Mouse (Mus musculus): ENCODE measurements at regions not wholly inside any gene's neighbourhood (a gene's known extent, or its start where the extent isn't known, plus 50 kb on each side); places are given as distances from the start of the nearest gene placed in this dataset.

- Histone ChIP-seq H3K9ac (replicated peaks; ENCODE audit: low read length) (no peak overlapping the region), H3K27ac (replicated peaks; ENCODE audit: low read depth, low read length) (no peak overlapping the region), H3K4me3 (replicated peaks; ENCODE audit: low read depth, low read length) (no peak overlapping the region), H3K4me2 (ENCODE audit: low read length) (no peak overlapping the region), H3K27me3 (ENCODE audit: control insufficient read depth, insufficient read depth, low read length) (no peaks in the 10 kb centered on the region), H3K4me1 (ENCODE audit: control insufficient read depth, insufficient read depth, low read length) (peaks cover 5% of the 10 kb centered on the region), H3K9me3 (ENCODE audit: control insufficient read depth, low read length) (no peaks in the 10 kb centered on the region), H3K36me3 (ENCODE audit: control insufficient read depth, insufficient read depth, low read length) (no peaks in the 10 kb centered on the region)
- 80% methylated on average over 4 of the region's 4 CpGs for WGBS
- DNase-seq (no peak), ATAC-seq (ENCODE audit: low FRiP score, low TSS enrichment) (no peak)
These were observed 126.9 kb downstream of the Gm10260 start for GRCm38 (mm10) chr13:97633551-97633950.

- Histone ChIP-seq H3K36me3 (ENCODE audit: control insufficient read depth, insufficient read depth, low read length) (no peaks in the 10 kb centered on the region), H3K27me3 (ENCODE audit: control insufficient read depth, insufficient read depth, low read length) (no peaks in the 10 kb centered on the region), H3K9me3 (ENCODE audit: control insufficient read depth, low read length) (no peaks in the 10 kb centered on the region), H3K4me2 (ENCODE audit: low read length) (no peak overlapping the region), H3K4me3 (replicated peaks; ENCODE audit: low read depth, low read length) (no peak overlapping the region), H3K9ac (replicated peaks; ENCODE audit: low read length) (no peak overlapping the region), H3K27ac (replicated peaks; ENCODE audit: low read depth, low read length) (no peak overlapping the region), H3K4me1 (ENCODE audit: control insufficient read depth, insufficient read depth, low read length) (no peaks in the 10 kb centered on the region)
- 90% methylated on average over 13 of the region's 13 CpGs for WGBS
- ATAC-seq (ENCODE audit: low FRiP score, low TSS enrichment), result no peak
- DNase-seq, result no peak
These were observed 128.5 kb downstream of the Gm10260 start for GRCm38 (mm10) chr13:97631872-97632402.

GRCm38 (mm10) chr13:97630921-97631320 lies 129.5 kb downstream of the Gm10260 start:
- H3K4me3 ChIP-seq (replicated peaks; ENCODE audit: low read depth, low read length), result no peak overlapping the region
- WGBS, result 92% methylated on average over 5 of the region's 5 CpGs
- no peaks in the 10 kb centered on the region for H3K36me3 ChIP-seq (ENCODE audit: control insufficient read depth, insufficient read depth, low read length)
- H3K27ac ChIP-seq (replicated peaks; ENCODE audit: low read depth, low read length), result no peak overlapping the region
- H3K4me2 ChIP-seq (ENCODE audit: low read length), result no peak overlapping the region
- no peak for ATAC-seq (ENCODE audit: low FRiP score, low TSS enrichment)
- DNase-seq, result no peak
- H3K4me1 ChIP-seq (ENCODE audit: control insufficient read depth, insufficient read depth, low read length), result no peaks in the 10 kb centered on the region
- no peaks in the 10 kb centered on the region for H3K27me3 ChIP-seq (ENCODE audit: control insufficient read depth, insufficient read depth, low read length)
- H3K9me3 ChIP-seq (ENCODE audit: control insufficient read depth, low read length), result no peaks in the 10 kb centered on the region
- no peak overlapping the region for H3K9ac ChIP-seq (replicated peaks; ENCODE audit: low read length)

- ATAC-seq (ENCODE audit: low FRiP score, low TSS enrichment) (no peak), DNase-seq (no peak)
- 92% methylated on average over 7 of the region's 7 CpGs for WGBS
- Histone ChIP-seq H3K9me3 (ENCODE audit: control insufficient read depth, low read length) (no peaks in the 10 kb centered on the region), H3K4me1 (ENCODE audit: control insufficient read depth, insufficient read depth, low read length) (no peaks in the 10 kb centered on the region), H3K27me3 (ENCODE audit: control insufficient read depth, insufficient read depth, low read length) (no peaks in the 10 kb centered on the region), H3K4me3 (replicated peaks; ENCODE audit: low read depth, low read length) (no peak overlapping the region), H3K9ac (replicated peaks; ENCODE audit: low read length) (no peak overlapping the region), H3K27ac (replicated peaks; ENCODE audit: low read depth, low read length) (no peak overlapping the region), H3K36me3 (ENCODE audit: control insufficient read depth, insufficient read depth, low read length) (no peaks in the 10 kb centered on the region), H3K4me2 (ENCODE audit: low read length) (no peak overlapping the region)
These were observed 131.8 kb downstream of the Gm10260 start for GRCm38 (mm10) chr13:97628608-97629007.

GRCm38 (mm10) chr13:97627247-97627646 lies 133.2 kb downstream of the Gm10260 start:
- Histone ChIP-seq H3K9ac (replicated peaks; ENCODE audit: low read length) (no peak overlapping the region), H3K4me3 (replicated peaks; ENCODE audit: low read depth, low read length) (no peak overlapping the region), H3K27ac (replicated peaks; ENCODE audit: low read depth, low read length) (no peak overlapping the region), H3K36me3 (ENCODE audit: control insufficient read depth, insufficient read depth, low read length) (no peaks in the 10 kb centered on the region), H3K4me1 (ENCODE audit: control insufficient read depth, insufficient read depth, low read length) (no peaks in the 10 kb centered on the region), H3K27me3 (ENCODE audit: control insufficient read depth, insufficient read depth, low read length) (no peaks in the 10 kb centered on the region), H3K4me2 (ENCODE audit: low read length) (no peak overlapping the region), H3K9me3 (ENCODE audit: control insufficient read depth, low read length) (no peaks in the 10 kb centered on the region)
- WGBS, result 93% methylated on average over 10 of the region's 10 CpGs
- DNase-seq (no peak), ATAC-seq (ENCODE audit: low FRiP score, low TSS enrichment) (no peak)

GRCm38 (mm10) chr13:97626786-97627185 lies 133.6 kb downstream of the Gm10260 start:
- H3K4me2 ChIP-seq (ENCODE audit: low read length), result no peak overlapping the region
- H3K27ac ChIP-seq (replicated peaks; ENCODE audit: low read depth, low read length), result no peak overlapping the region
- H3K9me3 ChIP-seq (ENCODE audit: control insufficient read depth, low read length), result no peaks in the 10 kb centered on the region
- DNase-seq, result no peak
- 80% methylated on average over 5 of the region's 5 CpGs for WGBS
- H3K36me3 ChIP-seq (ENCODE audit: control insufficient read depth, insufficient read depth, low read length), result no peaks in the 10 kb centered on the region
- no peak for ATAC-seq (ENCODE audit: low FRiP score, low TSS enrichment)
- no peaks in the 10 kb centered on the region for H3K4me1 ChIP-seq (ENCODE audit: control insufficient read depth, insufficient read depth, low read length)
- no peak overlapping the region for H3K9ac ChIP-seq (replicated peaks; ENCODE audit: low read length)
- no peak overlapping the region for H3K4me3 ChIP-seq (replicated peaks; ENCODE audit: low read depth, low read length)
- no peaks in the 10 kb centered on the region for H3K27me3 ChIP-seq (ENCODE audit: control insufficient read depth, insufficient read depth, low read length)

- no peaks in the 10 kb centered on the region for H3K36me3 ChIP-seq (ENCODE audit: control insufficient read depth, insufficient read depth, low read length)
- no peak overlapping the region for H3K4me2 ChIP-seq (ENCODE audit: low read length)
- no peak for ATAC-seq (ENCODE audit: low FRiP score, low TSS enrichment)
- H3K27ac ChIP-seq (replicated peaks; ENCODE audit: low read depth, low read length), result no peak overlapping the region
- H3K9me3 ChIP-seq (ENCODE audit: control insufficient read depth, low read length), result no peaks in the 10 kb centered on the region
- H3K27me3 ChIP-seq (ENCODE audit: control insufficient read depth, insufficient read depth, low read length), result no peaks in the 10 kb centered on the region
- H3K4me1 ChIP-seq (ENCODE audit: control insufficient read depth, insufficient read depth, low read length), result no peaks in the 10 kb centered on the region
- WGBS, result 94% methylated on average over 5 of the region's 5 CpGs
- DNase-seq, result no peak
- no peak overlapping the region for H3K9ac ChIP-seq (replicated peaks; ENCODE audit: low read length)
- no peak overlapping the region for H3K4me3 ChIP-seq (replicated peaks; ENCODE audit: low read depth, low read length)
These were observed 134.3 kb downstream of the Gm10260 start for GRCm38 (mm10) chr13:97626116-97626515.

GRCm38 (mm10) chr13:97625391-97625790 lies 135.0 kb downstream of the Gm10260 start:
- WGBS, result 83% methylated on average over 4 of the region's 4 CpGs

GRCm38 (mm10) chr13:97618190-97618586 lies 142.2 kb downstream of the Gm10260 start:
- no peak for ATAC-seq (ENCODE audit: low FRiP score, low TSS enrichment)
- DNase-seq, result no peak
- Histone ChIP-seq H3K9me3 (ENCODE audit: control insufficient read depth, low read length) (no peaks in the 10 kb centered on the region), H3K36me3 (ENCODE audit: control insufficient read depth, insufficient read depth, low read length) (no peaks in the 10 kb centered on the region), H3K4me2 (ENCODE audit: low read length) (no peak overlapping the region), H3K4me1 (ENCODE audit: control insufficient read depth, insufficient read depth, low read length) (no peaks in the 10 kb centered on the region), H3K27me3 (ENCODE audit: control insufficient read depth, insufficient read depth, low read length) (no peaks in the 10 kb centered on the region), H3K9ac (replicated peaks; ENCODE audit: low read length) (no peak overlapping the region), H3K4me3 (replicated peaks; ENCODE audit: low read depth, low read length) (no peak overlapping the region), H3K27ac (replicated peaks; ENCODE audit: low read depth, low read length) (no peak overlapping the region)
- 97% methylated on average over 6 of the region's 6 CpGs for WGBS

More at GRCm38 (mm10) chr13:97625391-97625790, 135.0 kb downstream of the Gm10260 start:
- Histone ChIP-seq H3K27ac (replicated peaks; ENCODE audit: low read depth, low read length) (no peak overlapping the region), H3K4me3 (replicated peaks; ENCODE audit: low read depth, low read length) (no peak overlapping the region), H3K4me1 (ENCODE audit: control insufficient read depth, insufficient read depth, low read length) (no peaks in the 10 kb centered on the region), H3K36me3 (ENCODE audit: control insufficient read depth, insufficient read depth, low read length) (no peaks in the 10 kb centered on the region), H3K9me3 (ENCODE audit: control insufficient read depth, low read length) (no peaks in the 10 kb centered on the region), H3K4me2 (ENCODE audit: low read length) (no peak overlapping the region), H3K9ac (replicated peaks; ENCODE audit: low read length) (no peak overlapping the region), H3K27me3 (ENCODE audit: control insufficient read depth, insufficient read depth, low read length) (no peaks in the 10 kb centered on the region)
- no peak for DNase-seq
- ATAC-seq (ENCODE audit: low FRiP score, low TSS enrichment), result no peak

Measured in midbrain, embryonic 14.5 days (tissue).